Comparison of ENCODE assay signal across 18 mouse cellular contexts in the genomic region with DNA sequence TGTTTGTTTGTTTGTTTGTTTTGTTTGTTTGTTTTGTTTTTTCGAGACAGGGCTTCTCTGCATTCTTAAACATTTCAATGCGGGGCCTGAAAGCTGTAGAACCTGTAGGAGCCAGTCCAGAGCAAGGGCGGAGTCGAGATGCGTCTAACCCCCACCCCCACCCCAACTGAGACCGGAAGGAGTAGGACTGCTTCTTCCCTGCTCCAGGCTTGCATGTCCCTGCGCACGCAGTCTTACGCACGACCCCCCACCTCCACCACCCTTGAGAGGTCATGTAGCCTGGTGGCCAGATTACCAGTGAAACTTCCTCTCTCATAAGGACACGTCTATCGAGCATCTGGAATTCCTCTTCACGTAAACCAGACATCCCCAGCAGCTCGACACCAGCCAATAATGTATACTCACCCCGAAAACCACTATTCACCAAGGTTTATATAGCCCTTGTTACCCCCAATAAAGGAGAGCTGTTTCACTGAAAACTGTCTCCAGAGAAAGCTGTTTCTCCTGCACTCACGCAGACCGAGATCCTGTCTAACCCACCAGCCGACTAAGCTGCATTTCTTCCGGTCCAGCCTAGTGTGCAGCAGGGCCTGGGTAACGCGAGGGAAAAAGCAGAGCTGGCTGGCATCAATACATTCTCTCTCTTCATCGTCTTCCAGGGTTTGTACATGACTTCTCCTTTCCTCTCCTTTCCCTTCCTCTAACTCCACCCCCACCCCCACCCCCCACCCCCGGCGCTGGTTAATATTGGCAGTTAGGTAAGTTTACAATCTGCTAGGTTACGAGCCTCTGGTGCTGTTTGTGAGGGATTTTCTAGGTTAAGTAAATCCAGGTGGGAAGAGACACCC. TPM values are rescaled to one million over a fixed set of nuclear protein-coding genes. Genes with fewer than 3 reads are reported as not detected.
DNase-seq lines count a peak whose midpoint lies in the region; ATAC-seq and TF ChIP-seq lines count a peak whose summit lies in the region.
"Had no signal": no experiment of that assay in that cellular context is flagged by ENCODE, and none has a peak within 500 bp of the region (broad histone marks: within the 10 kb centered on the region; RNA-seq: fewer than 3 reads in every experiment).

No protein-coding gene starts in this region.

- 0 out of 2 replicates have a peak overlapping the region, but pooled peaks have one; percentile 6 for H3K4me2 ChIP-seq in heart, embryonic 14.5 days (ENCODE audit: low read length)
- H3K4me2 ChIP-seq in intestine, embryonic 14.5 days (ENCODE audit: low read length) = peak overlapping the region; percentile 36
- peak overlapping the region; percentile 28; the same call in 1 of the 2 replicates for H3K4me2 ChIP-seq in liver, embryonic 14.5 days (ENCODE audit: low read depth)
- H3K4me2 ChIP-seq: embryonic facial prominence, embryonic 12.5 days; forebrain, embryonic 15.5 days; midbrain, embryonic 12.5 days had no signal

- TF ChIP-seq CTCF in heart, adult 2 months (IDR thresholded peaks at IDR 0.05) = no peak
- no peak for TF ChIP-seq CTCF in liver, embryonic 14.5 days (IDR thresholded peaks at IDR 0.05; ENCODE audit: low read depth)

- H3K9ac ChIP-seq in heart, embryonic 14.5 days (ENCODE audit: low read length) = no peak overlapping the region
- no peak overlapping the region for H3K9ac ChIP-seq in heart, adult 2 months (ENCODE audit: low read depth, low read length)
- H3K9ac ChIP-seq in ES-E14 (ENCODE audit: insufficient read depth, low read depth, low read length, poor library complexity, severe bottlenecking) = peak overlapping the region; percentile 63; the same call in 1 of the 2 replicates
- H3K9ac ChIP-seq in intestine, embryonic 14.5 days (ENCODE audit: low read length) = no peak overlapping the region
- H3K9ac ChIP-seq in liver, embryonic 14.5 days (replicated peaks) = no peak overlapping the region
- H3K9ac ChIP-seq: embryonic facial prominence, embryonic 12.5 days; forebrain, embryonic 15.5 days; midbrain, embryonic 12.5 days had no signal

- no peaks in the 10 kb centered on the region for H3K27me3 ChIP-seq in heart, embryonic 14.5 days (ENCODE audit: control insufficient read depth, insufficient read depth, low read length)
- H3K27me3 ChIP-seq in heart, adult 2 months (ENCODE audit: control insufficient read depth, insufficient read depth, low read length) = no peaks in the 10 kb centered on the region
- no peaks in the 10 kb centered on the region for H3K27me3 ChIP-seq in intestine, embryonic 14.5 days (replicated peaks; ENCODE audit: control insufficient read depth, insufficient read depth, low read length)
- H3K27me3 ChIP-seq in liver, embryonic 14.5 days (ENCODE audit: control insufficient read depth, insufficient read depth, low read length) = no peaks in the 10 kb centered on the region
- H3K27me3 ChIP-seq: embryonic facial prominence, embryonic 12.5 days; forebrain, embryonic 15.5 days; midbrain, embryonic 12.5 days had no signal

- DNase-seq in heart, adult 2 months = no peak
- no peak for DNase-seq in ES-E14 (ENCODE audit: low read depth, low spot score)
- DNase-seq in intestine, embryonic 14.5 days (ENCODE audit: low spot score) = no peak
- no peak for DNase-seq in liver, embryonic 14.5 days (ENCODE audit: low read depth in 3 of 3, low spot score in 3 of 3)
- DNase-seq in layer of hippocampus, adult 9-11 months = no peak
- DNase-seq in frontal cortex, postnatal 14 days (ENCODE audit: low spot score in 2 of 2) = no peak
- no peak for DNase-seq in left cerebral cortex, postnatal 14 days (ENCODE audit: low spot score in 2 of 2)
- DNase-seq: adrenal gland, postnatal 10 days; cerebellum, postnatal 14 days; gastrocnemius, postnatal 25 days; kidney, adult 18-20 months; thymus, adult 18-20 months had no signal

- TF ChIP-seq POLR2A in heart, adult 2 months (IDR thresholded peaks at IDR 0.05; ENCODE audit: insufficient read depth, low read depth, low read length) = no peak

- no peaks in the 10 kb centered on the region for H3K36me3 ChIP-seq in heart, embryonic 14.5 days (ENCODE audit: control insufficient read depth, insufficient read depth, low read length)
- no peaks in the 10 kb centered on the region for H3K36me3 ChIP-seq in heart, adult 2 months (ENCODE audit: control insufficient read depth, insufficient read depth, low read length)
- no peaks in the 10 kb centered on the region for H3K36me3 ChIP-seq in ES-E14 (ENCODE audit: control insufficient read depth, insufficient read depth, low read length, poor library complexity, severe bottlenecking)
- H3K36me3 ChIP-seq in intestine, embryonic 14.5 days (ENCODE audit: control insufficient read depth, insufficient read depth, low read length) = no peaks in the 10 kb centered on the region
- no peaks in the 10 kb centered on the region for H3K36me3 ChIP-seq in liver, embryonic 14.5 days (replicated peaks; ENCODE audit: control insufficient read depth, insufficient read depth, low read depth)
- H3K36me3 ChIP-seq: embryonic facial prominence, embryonic 12.5 days; forebrain, embryonic 15.5 days; midbrain, embryonic 12.5 days had no signal

- no peaks in the 10 kb centered on the region; a peak in 1 of 4 replicates for H3K4me1 ChIP-seq in heart, embryonic 14.5 days (ENCODE audit: control insufficient read depth in 2 of 2, insufficient read depth in 2 of 2, low read length in 2 of 2)
- no peaks in the 10 kb centered on the region for H3K4me1 ChIP-seq in heart, adult 2 months (ENCODE audit: control insufficient read depth, insufficient read depth, low read length)
- peaks cover under 1 to 18% of the 10 kb centered on the region in 2 experiments for H3K4me1 ChIP-seq in ES-E14 (ENCODE audit: control insufficient read depth in 2 of 2, insufficient read depth in 2 of 2, low read length in 2 of 2, poor library complexity in 1 of 2)
- 0 out of 2 replicates have a peak, but pooled peaks cover 7% of the 10 kb centered on the region for H3K4me1 ChIP-seq in intestine, embryonic 14.5 days (replicated peaks; ENCODE audit: control insufficient read depth, insufficient read depth, low read length)
- no peaks in the 10 kb centered on the region for H3K4me1 ChIP-seq in liver, embryonic 14.5 days (replicated peaks; ENCODE audit: control insufficient read depth in 2 of 2, insufficient read depth in 2 of 2, low read length in 1 of 2)
- H3K4me1 ChIP-seq: embryonic facial prominence, embryonic 12.5 days; forebrain, embryonic 15.5 days; midbrain, embryonic 12.5 days had no signal

- intact Hi-C loops in heart, adult 2 months (cut with DNase I) = no loop called here
- intact Hi-C loops in left cerebral cortex, postnatal 14 days (cut with DNase I) = no loop called here

- H3K9me3 ChIP-seq in heart, embryonic 14.5 days (ENCODE audit: control insufficient read depth, low read length) = no peaks in the 10 kb centered on the region
- H3K9me3 ChIP-seq in ES-E14 (ENCODE audit: control insufficient read depth, insufficient read depth, low read depth, low read length) = no peaks in the 10 kb centered on the region
- H3K9me3 ChIP-seq in intestine, embryonic 14.5 days (ENCODE audit: control insufficient read depth, low read length) = 0 out of 2 replicates have a peak, but pooled peaks cover 2% of the 10 kb centered on the region
- H3K9me3 ChIP-seq in liver, embryonic 14.5 days (ENCODE audit: control insufficient read depth, low read length) = no peaks in the 10 kb centered on the region
- H3K9me3 ChIP-seq: embryonic facial prominence, embryonic 12.5 days; forebrain, embryonic 15.5 days; midbrain, embryonic 12.5 days had no signal

- H3K27ac ChIP-seq in heart, embryonic 14.5 days (replicated peaks in 1 of 2; ENCODE audit: control insufficient read depth in 1 of 2, insufficient read depth in 1 of 2, low read depth in 2 of 2, low read length in 2 of 2) = no peak overlapping the region
- H3K27ac ChIP-seq in heart, adult 2 months = no peak overlapping the region
- peak overlapping the region; percentile 78; the same call in 1 of the 2 replicates for H3K27ac ChIP-seq in ES-E14 (ENCODE audit: insufficient read depth, low read depth, low read length, poor library complexity, severe bottlenecking)
- no peak overlapping the region for H3K27ac ChIP-seq in intestine, embryonic 14.5 days (ENCODE audit: low read depth)
- H3K27ac ChIP-seq in liver, embryonic 14.5 days = no peak overlapping the region
- H3K27ac ChIP-seq: embryonic facial prominence, embryonic 12.5 days; forebrain, embryonic 15.5 days; midbrain, embryonic 12.5 days had no signal

- no peak overlapping the region for H3K4me3 ChIP-seq in heart, embryonic 14.5 days (ENCODE audit: control insufficient read depth in 1 of 2, insufficient read depth in 1 of 2, low read depth in 1 of 2, low read length in 2 of 2)
- no peak overlapping the region for H3K4me3 ChIP-seq in heart, adult 2 months
- H3K4me3 ChIP-seq in ES-E14 (ENCODE audit: insufficient read depth in 1 of 2, low read depth in 1 of 2, low read length in 2 of 2, poor library complexity in 1 of 2, severe bottlenecking in 1 of 2) = peak overlapping the region; percentile 23 to 55
- H3K4me3 ChIP-seq in intestine, embryonic 14.5 days (ENCODE audit: low read depth, low read length) = no peak overlapping the region
- H3K4me3 ChIP-seq in liver, embryonic 14.5 days (ENCODE audit: insufficient read depth in 1 of 2, low read depth in 2 of 2, low read length in 2 of 2) = no peak overlapping the region
- H3K4me3 ChIP-seq: embryonic facial prominence, embryonic 12.5 days; forebrain, embryonic 15.5 days; midbrain, embryonic 12.5 days had no signal

- no peak for ATAC-seq in heart, embryonic 14.5 days (ENCODE audit: insufficient number of reproducible peaks, insufficient read depth, low FRiP score, low read depth)
- no peak for ATAC-seq in intestine, embryonic 14.5 days (replicated peaks; ENCODE audit: low FRiP score, low TSS enrichment, low read depth)
- ATAC-seq in liver, embryonic 14.5 days (ENCODE audit: insufficient read depth) = no peak
- ATAC-seq: forebrain, embryonic 15.5 days had no signal

- TF ChIP-seq EP300 in heart, adult 2 months (IDR thresholded peaks at IDR 0.05; ENCODE audit: insufficient read depth, low read depth, low read length) = no peak
- no peak for TF ChIP-seq EP300 in liver, embryonic 14.5 days (IDR thresholded peaks at IDR 0.05; ENCODE audit: low read depth)

- H3K79me2 ChIP-seq in heart, adult 2 months (replicated peaks; ENCODE audit: control insufficient read depth, insufficient read depth, low read length) = no peaks in the 10 kb centered on the region

- 61% methylated on average over 25 of the region's 25 CpGs for WGBS in heart, embryonic 14.5 days
- 56% methylated on average over 25 of the region's 25 CpGs for WGBS in heart, adult 2 months
- WGBS in intestine, embryonic 14.5 days = 32% methylated on average over 25 of the region's 25 CpGs
- 47% methylated on average over 25 of the region's 25 CpGs for whole genome bisulfite sequencing in liver, embryonic 14.5 days (ENCODE audit: insufficient replicate concordance)

- in situ Hi-C loops in ES-E14 (cut with MboI; ENCODE audit: low sequenced_read_pairs in 2 of 2, unreplicated experiment in 2 of 2) = no loop called here

RNA-seq across cellular contexts. Expression of gene Gcnt3, which starts 44.7 kb away (rescaled TPM):
- not detected in 2 replicates for polyA plus RNA-seq in heart, embryonic 14.5 days (2014; fragmentation: Nextera tagmentation; extraction: Ambion mirVana)
- not detected for total RNA-seq in heart, adult 2 months (2021)
- not detected in 2 replicates for polyA plus RNA-seq in heart, adult 2 months (2012; rRNA removed)
- total RNA-seq in ES-E14 (2012; rRNA removed) = 1.1 and 1.3 TPM in 2 replicates
- polyA plus RNA-seq in intestine, embryonic 14.5 days (2014; fragmentation: Nextera tagmentation; extraction: Ambion mirVana) = 3.6 and 5.0 TPM in 2 replicates
- not detected in 2 replicates for polyA plus RNA-seq in liver, embryonic 14.5 days (2012; rRNA removed)
- polyA plus RNA-seq in liver, embryonic 14.5 days (2014; fragmentation: Nextera tagmentation; extraction: Ambion mirVana) = not detected in 2 replicates
- not detected for total RNA-seq in left cerebral cortex, postnatal 14 days (2021)
- total RNA-seq: adrenal gland, postnatal 10 days; gastrocnemius, postnatal 25 days; hematopoietic stem cell, adult 5-6 weeks had no signal
- polyA plus RNA-seq: embryonic facial prominence, embryonic 12.5 days; forebrain, embryonic 15.5 days; midbrain, embryonic 12.5 days; neural tube, embryonic 11.5 days had no signal

RNA-seq across cellular contexts. Expression of gene Fam81a, which starts 59.8 kb away (rescaled TPM):
- polyA plus RNA-seq in heart, embryonic 14.5 days (2014; fragmentation: Nextera tagmentation; extraction: Ambion mirVana) = 46.6 and 51.9 TPM in 2 replicates
- 10 to 100 TPM; 30.7 to 32.6 TPM for total RNA-seq in heart, adult 2 months (2021)
- 7.0 and 9.0 TPM in 2 replicates for polyA plus RNA-seq in heart, adult 2 months (2012; rRNA removed)
- total RNA-seq in ES-E14 (2012; rRNA removed) = 5.3 and 5.7 TPM in 2 replicates
- polyA plus RNA-seq in intestine, embryonic 14.5 days (2014; fragmentation: Nextera tagmentation; extraction: Ambion mirVana) = 3.7 and 6.5 TPM in 2 replicates
- polyA plus RNA-seq in liver, embryonic 14.5 days (2012; rRNA removed) = 0.23 and 0.36 TPM in 2 replicates
- 0.40 and 0.47 TPM in 2 replicates for polyA plus RNA-seq in liver, embryonic 14.5 days (2014; fragmentation: Nextera tagmentation; extraction: Ambion mirVana)
- total RNA-seq in left cerebral cortex, postnatal 14 days (2021) = 100 to 1,000 TPM; 194 to 203 TPM
- total RNA-seq: hematopoietic stem cell, adult 5-6 weeks had no signal

Comparison
In these comparisons a context has a peak if more than half of its experiments do, and no peak if none do; other contexts are left out.
1. H3K4me3 ChIP-seq: peak in ES-E14 (2 of 2); none in heart, embryonic 14.5 days (0 of 2), heart, adult 2 months (single experiment), intestine, embryonic 14.5 days (single experiment) and liver, embryonic 14.5 days (0 of 2).
2. Peak in every context shown above with its lines, with median percentiles within 50 percentile points of each other: H3K4me2 ChIP-seq.